Mouse (Mus musculus) embryonic fibroblast, embryonic 13.5 days (primary cell): ENCODE measurements at regions not wholly inside any gene's neighbourhood (a gene's known extent, or its start where the extent isn't known, plus 50 kb on each side); places are given as distances from the start of the nearest gene placed in this dataset.

Experiments
- H3K27ac ChIP-seq: 2 replicates; pipeline ENCODE4 v1.5.1; 2012; ENCODE audit warnings: low read length, control low read depth, inconsistent platforms; ENCODE audit not compliant: insufficient read depth
- H3K4me1 ChIP-seq: 2 replicates; pipeline ENCODE4 v1.6.1; 2011; ENCODE audit warnings: low read length; ENCODE audit not compliant: control insufficient read depth, insufficient read depth
- H3K4me3 ChIP-seq: 2 replicates; pipeline ENCODE4 v1.5.1; 2011; ENCODE audit warnings: mild to moderate bottlenecking, control low read depth, low read length; ENCODE audit not compliant: insufficient read depth
- CTCF ChIP-seq: IDR thresholded peaks from 2 replicates; pipeline ENCODE4 v1.5.1; 2011; ENCODE audit warnings: mild to moderate bottlenecking, control low read depth, low read length, moderate library complexity, borderline replicate concordance; ENCODE audit not compliant: insufficient read depth
- POLR2A ChIP-seq: IDR thresholded peaks from 2 replicates; pipeline ENCODE4 v1.6.1; 2011; ENCODE audit warnings: low read depth, mild to moderate bottlenecking, control low read depth, low read length, moderate library complexity

GRCm38 (mm10) chr5:53361295-53361694, 94.4 kb downstream of the Smim20 start:
- Histone ChIP-seq H3K4me3 (no peak overlapping the region), H3K27ac (no peak overlapping the region; the same call in 1 of the 2 replicates), H3K4me1 (peaks cover 5% of the 10 kb centered on the region)
- no peak for TF ChIP-seq CTCF
- TF ChIP-seq POLR2A, result no peak

- no peak for TF ChIP-seq CTCF
- Histone ChIP-seq H3K4me3 (no peak overlapping the region), H3K27ac (no peak overlapping the region), H3K4me1 (peaks cover 5% of the 10 kb centered on the region)
Observed at GRCm38 (mm10) chr5:53363898-53364297, 97.0 kb downstream of the Smim20 start.

GRCm38 (mm10) chr5:53366882-53367561, 98.9 kb upstream of the Rbpj start:
- TF ChIP-seq POLR2A, result no peak
- no peak for TF ChIP-seq CTCF
- H3K4me3 ChIP-seq, result no peak overlapping the region
- peaks cover 5% of the 10 kb centered on the region for H3K4me1 ChIP-seq
- H3K27ac ChIP-seq, result no peak overlapping the region

DNA sequence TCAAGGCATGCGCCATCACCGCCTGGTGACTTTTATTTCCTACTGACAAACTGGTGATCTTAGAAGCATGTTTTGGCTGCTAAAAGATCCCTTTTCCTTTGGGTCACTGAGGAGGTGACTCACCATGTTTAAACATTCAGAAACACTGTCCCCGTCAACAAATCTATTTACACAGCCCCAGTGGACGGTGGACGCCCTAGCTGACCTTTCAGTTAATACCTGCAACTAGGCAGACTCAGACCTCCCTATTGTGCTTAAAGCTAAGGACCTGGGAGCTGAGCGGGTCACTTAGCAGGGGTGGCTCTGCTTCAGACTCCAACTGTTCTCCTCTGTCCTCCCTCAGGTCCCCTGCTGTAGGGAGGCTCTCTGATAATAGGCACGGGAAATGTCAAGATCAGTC, 95.7 kb upstream of the Rbpj start:
- Histone ChIP-seq H3K4me3 (no peak overlapping the region), H3K4me1 (peaks cover 10% of the 10 kb centered on the region), H3K27ac (no peak overlapping the region)
- TF ChIP-seq CTCF, result no peak
- no peak for TF ChIP-seq POLR2A

- Histone ChIP-seq H3K4me1 (peaks cover 5% of the 10 kb centered on the region), H3K4me3 (no peak overlapping the region), H3K27ac (no peak overlapping the region; the same call in 1 of the 2 replicates)
- no peak for TF ChIP-seq POLR2A
- TF ChIP-seq CTCF, result no peak
Observed at GRCm38 (mm10) chr5:53371638-53372037, 94.3 kb upstream of the Rbpj start.

GRCm38 (mm10) chr5:53373315-53373714, 92.6 kb upstream of the Rbpj start:
- TF ChIP-seq POLR2A, result no peak
- TF ChIP-seq CTCF, result no peak
- Histone ChIP-seq H3K4me1 (peaks cover 11% of the 10 kb centered on the region), H3K27ac (no peak overlapping the region), H3K4me3 (no peak overlapping the region)

DNA sequence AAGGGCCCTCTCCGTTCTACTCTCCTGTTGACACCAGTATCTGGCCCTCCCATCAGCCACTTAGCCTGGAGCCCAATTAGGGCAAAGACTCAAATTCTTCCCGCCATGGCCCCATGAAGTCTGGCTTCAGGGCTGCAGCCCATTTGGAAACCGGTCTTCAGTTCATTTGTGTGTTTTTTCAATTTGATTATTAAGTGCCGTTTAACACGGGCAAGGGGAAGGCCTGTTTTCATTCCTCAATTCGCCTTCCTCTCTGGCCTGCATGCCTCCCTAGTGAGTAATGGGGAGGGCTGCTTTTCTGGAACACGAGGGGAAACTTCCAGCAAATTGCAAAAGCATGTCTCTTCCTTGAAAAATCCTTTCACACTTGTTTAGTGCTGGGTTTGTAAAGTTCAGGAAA, 89.1 kb upstream of the Rbpj start:
- no peak overlapping the region for H3K4me3 ChIP-seq
- TF ChIP-seq CTCF (no peak), POLR2A (no peak)
- peak overlapping the region; percentile 98 for H3K27ac ChIP-seq
- peaks cover 14% of the 10 kb centered on the region for H3K4me1 ChIP-seq

DNA sequence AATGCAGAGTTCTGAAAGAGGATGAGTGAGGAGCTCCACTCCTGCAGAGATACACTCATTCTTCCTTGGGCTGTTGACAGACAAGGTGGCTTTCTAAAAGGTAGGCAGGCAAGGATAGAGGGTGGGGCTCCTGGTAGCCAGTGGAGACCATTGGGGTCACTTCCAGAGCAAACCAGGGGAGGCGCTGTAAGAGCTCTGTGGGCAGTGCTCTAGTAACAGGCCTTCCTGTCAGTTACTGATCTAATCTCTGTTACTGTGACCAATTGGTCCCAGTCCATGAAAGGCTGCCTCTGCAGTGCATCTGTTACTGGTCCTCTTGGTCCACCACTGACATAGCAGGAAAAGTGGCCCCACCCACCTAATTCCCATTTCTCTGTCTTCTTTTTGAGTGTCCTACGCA, 88.3 kb upstream of the Rbpj start:
- TF ChIP-seq CTCF, result no peak
- no peak for TF ChIP-seq POLR2A
- Histone ChIP-seq H3K4me3 (no peak overlapping the region), H3K4me1 (peaks cover 16% of the 10 kb centered on the region), H3K27ac (peak overlapping the region; percentile 98)

GRCm38 (mm10) chr5:53378106-53378505, 87.8 kb upstream of the Rbpj start:
- Histone ChIP-seq H3K4me3 (no peak overlapping the region), H3K4me1 (peaks cover 16% of the 10 kb centered on the region), H3K27ac (peak overlapping the region; percentile 98; the same call in 1 of the 2 replicates)
- TF ChIP-seq POLR2A (no peak), CTCF (no peak)

GRCm38 (mm10) chr5:53378599-53378998, 87.4 kb upstream of the Rbpj start:
- no peak overlapping the region for H3K27ac ChIP-seq
- peaks cover 16% of the 10 kb centered on the region for H3K4me1 ChIP-seq
- TF ChIP-seq CTCF (no peak), POLR2A (no peak)
- H3K4me3 ChIP-seq, result no peak overlapping the region

- Histone ChIP-seq H3K4me3 (no peak overlapping the region), H3K4me1 (peaks cover 16% of the 10 kb centered on the region), H3K27ac (peak overlapping the region; percentile 23; the same call in 1 of the 2 replicates)
- TF ChIP-seq POLR2A, result no peak
- no peak for TF ChIP-seq CTCF
Observed at GRCm38 (mm10) chr5:53379612-53380011, 86.3 kb upstream of the Rbpj start.
